Mouse (Mus musculus): ENCODE data around the gene Peli1. TPM values are rescaled to one million over a fixed set of nuclear protein-coding genes. Genes with fewer than 3 reads are reported as not detected.

Peli1 gene
- polyA plus RNA-seq, 1 experiment from 2014 or later, result 104 TPM

- Histone ChIP-seq H3K9ac (replicated peaks; ENCODE audit: low read length) (no peak overlapping the region), H3K27ac (replicated peaks; ENCODE audit: low read depth, low read length) (no peak overlapping the region), H3K9me3 (ENCODE audit: control insufficient read depth, low read length) (no peaks in the 10 kb centered on the region), H3K36me3 (ENCODE audit: control insufficient read depth, insufficient read depth, low read length) (no peaks in the 10 kb centered on the region), H3K27me3 (ENCODE audit: control insufficient read depth, insufficient read depth, low read length) (no peaks in the 10 kb centered on the region), H3K4me3 (replicated peaks; ENCODE audit: low read depth, low read length) (no peak overlapping the region), H3K4me1 (ENCODE audit: control insufficient read depth, insufficient read depth, low read length) (no peaks in the 10 kb centered on the region), H3K4me2 (ENCODE audit: low read length) (no peak overlapping the region)
- WGBS, result 81% methylated on average over 5 of the region's 5 CpGs
- DNase-seq, result no peak
- no peak for ATAC-seq (ENCODE audit: low FRiP score, low TSS enrichment)
Measured at GRCm38 (mm10) chr11:21058415-21058781, 32.7 kb upstream of the Peli1 start.

- H3K4me3 ChIP-seq (replicated peaks; ENCODE audit: low read depth, low read length), result no peak overlapping the region
- DNase-seq (peak; percentile 24), ATAC-seq (ENCODE audit: low FRiP score, low TSS enrichment) (no peak)
- H3K9me3 ChIP-seq (ENCODE audit: control insufficient read depth, low read length), result no peaks in the 10 kb centered on the region
- no peak overlapping the region for H3K9ac ChIP-seq (replicated peaks; ENCODE audit: low read length)
- H3K4me1 ChIP-seq (ENCODE audit: control insufficient read depth, insufficient read depth, low read length), result no peaks in the 10 kb centered on the region
- H3K4me2 ChIP-seq (ENCODE audit: low read length), result no peak overlapping the region
- H3K27ac ChIP-seq (replicated peaks; ENCODE audit: low read depth, low read length), result no peak overlapping the region
- WGBS, result 49% methylated on average over 7 of the region's 7 CpGs
- no peaks in the 10 kb centered on the region for H3K36me3 ChIP-seq (ENCODE audit: control insufficient read depth, insufficient read depth, low read length)
- no peaks in the 10 kb centered on the region for H3K27me3 ChIP-seq (ENCODE audit: control insufficient read depth, insufficient read depth, low read length)
Measured at GRCm38 (mm10) chr11:21060386-21061074, 30.6 kb upstream of the Peli1 start.

GRCm38 (mm10) chr11:21061075-21061403, 30.1 kb upstream of the Peli1 start:
- Histone ChIP-seq H3K4me3 (replicated peaks; ENCODE audit: low read depth, low read length) (no peak overlapping the region), H3K9ac (replicated peaks; ENCODE audit: low read length) (no peak overlapping the region), H3K36me3 (ENCODE audit: control insufficient read depth, insufficient read depth, low read length) (no peaks in the 10 kb centered on the region), H3K9me3 (ENCODE audit: control insufficient read depth, low read length) (no peaks in the 10 kb centered on the region), H3K4me1 (ENCODE audit: control insufficient read depth, insufficient read depth, low read length) (no peaks in the 10 kb centered on the region), H3K27ac (replicated peaks; ENCODE audit: low read depth, low read length) (no peak overlapping the region), H3K4me2 (ENCODE audit: low read length) (no peak overlapping the region), H3K27me3 (ENCODE audit: control insufficient read depth, insufficient read depth, low read length) (no peaks in the 10 kb centered on the region)
- DNase-seq (no peak), ATAC-seq (ENCODE audit: low FRiP score, low TSS enrichment) (no peak)
- 79% methylated on average over 8 of the region's 8 CpGs for WGBS

- H3K4me2 ChIP-seq (ENCODE audit: low read length), result no peak overlapping the region
- H3K27ac ChIP-seq (replicated peaks; ENCODE audit: low read depth, low read length), result no peak overlapping the region
- H3K9me3 ChIP-seq (ENCODE audit: control insufficient read depth, low read length), result no peaks in the 10 kb centered on the region
- DNase-seq (no peak), ATAC-seq (ENCODE audit: low FRiP score, low TSS enrichment) (no peak)
- no peak overlapping the region for H3K9ac ChIP-seq (replicated peaks; ENCODE audit: low read length)
- H3K4me3 ChIP-seq (replicated peaks; ENCODE audit: low read depth, low read length), result no peak overlapping the region
- H3K4me1 ChIP-seq (ENCODE audit: control insufficient read depth, insufficient read depth, low read length), result no peaks in the 10 kb centered on the region
- WGBS, result 90% methylated on average over 8 of the region's 8 CpGs
- no peaks in the 10 kb centered on the region for H3K27me3 ChIP-seq (ENCODE audit: control insufficient read depth, insufficient read depth, low read length)
- no peaks in the 10 kb centered on the region for H3K36me3 ChIP-seq (ENCODE audit: control insufficient read depth, insufficient read depth, low read length)
Measured at GRCm38 (mm10) chr11:21061431-21061830, 29.7 kb upstream of the Peli1 start.

GRCm38 (mm10) chr11:21062071-21062470, 29.0 kb upstream of the Peli1 start:
- WGBS, result 95% methylated on average over 2 of the region's 2 CpGs
- no peak for DNase-seq
- Histone ChIP-seq H3K27ac (replicated peaks; ENCODE audit: low read depth, low read length) (no peak overlapping the region), H3K36me3 (ENCODE audit: control insufficient read depth, insufficient read depth, low read length) (no peaks in the 10 kb centered on the region), H3K4me2 (ENCODE audit: low read length) (no peak overlapping the region), H3K4me3 (replicated peaks; ENCODE audit: low read depth, low read length) (no peak overlapping the region), H3K4me1 (ENCODE audit: control insufficient read depth, insufficient read depth, low read length) (no peaks in the 10 kb centered on the region), H3K9ac (replicated peaks; ENCODE audit: low read length) (no peak overlapping the region), H3K27me3 (ENCODE audit: control insufficient read depth, insufficient read depth, low read length) (no peaks in the 10 kb centered on the region), H3K9me3 (ENCODE audit: control insufficient read depth, low read length) (no peaks in the 10 kb centered on the region)
- no peak for ATAC-seq (ENCODE audit: low FRiP score, low TSS enrichment)

GRCm38 (mm10) chr11:21063271-21063670, 27.8 kb upstream of the Peli1 start:
- no peak overlapping the region for H3K27ac ChIP-seq (replicated peaks; ENCODE audit: low read depth, low read length)

GRCm38 (mm10) chr11:21079400-21079799, 11.7 kb upstream of the Peli1 start:
- 81% methylated on average over 2 of the region's 2 CpGs for WGBS
- no peaks in the 10 kb centered on the region for H3K36me3 ChIP-seq (ENCODE audit: control insufficient read depth, insufficient read depth, low read length)
- no peak overlapping the region for H3K27ac ChIP-seq (replicated peaks; ENCODE audit: low read depth, low read length)
- no peaks in the 10 kb centered on the region for H3K4me1 ChIP-seq (ENCODE audit: control insufficient read depth, insufficient read depth, low read length)
- no peaks in the 10 kb centered on the region for H3K27me3 ChIP-seq (ENCODE audit: control insufficient read depth, insufficient read depth, low read length)
- ATAC-seq (ENCODE audit: low FRiP score, low TSS enrichment) (no peak), DNase-seq (no peak)
- H3K9ac ChIP-seq (replicated peaks; ENCODE audit: low read length), result no peak overlapping the region
- no peaks in the 10 kb centered on the region for H3K9me3 ChIP-seq (ENCODE audit: control insufficient read depth, low read length)
- H3K4me3 ChIP-seq (replicated peaks; ENCODE audit: low read depth, low read length), result no peak overlapping the region
- no peak overlapping the region for H3K4me2 ChIP-seq (ENCODE audit: low read length)

More at GRCm38 (mm10) chr11:21063271-21063670, 27.8 kb upstream of the Peli1 start:
- DNase-seq (no peak), ATAC-seq (ENCODE audit: low FRiP score, low TSS enrichment) (no peak)
- Histone ChIP-seq H3K4me3 (replicated peaks; ENCODE audit: low read depth, low read length) (no peak overlapping the region), H3K27me3 (ENCODE audit: control insufficient read depth, insufficient read depth, low read length) (no peaks in the 10 kb centered on the region), H3K4me1 (ENCODE audit: control insufficient read depth, insufficient read depth, low read length) (no peaks in the 10 kb centered on the region), H3K9ac (replicated peaks; ENCODE audit: low read length) (no peak overlapping the region), H3K4me2 (ENCODE audit: low read length) (no peak overlapping the region), H3K36me3 (ENCODE audit: control insufficient read depth, insufficient read depth, low read length) (no peaks in the 10 kb centered on the region), H3K9me3 (ENCODE audit: control insufficient read depth, low read length) (no peaks in the 10 kb centered on the region)
- 90% methylated on average over 3 of the region's 3 CpGs for WGBS

- no peak for DNase-seq
- H3K27ac ChIP-seq (replicated peaks; ENCODE audit: low read depth, low read length), result no peak overlapping the region
- no peak overlapping the region for H3K9ac ChIP-seq (replicated peaks; ENCODE audit: low read length)
- WGBS, result 57% methylated on average over 3 of the region's 3 CpGs
- no peak for ATAC-seq (ENCODE audit: low FRiP score, low TSS enrichment)
- no peaks in the 10 kb centered on the region for H3K9me3 ChIP-seq (ENCODE audit: control insufficient read depth, low read length)
- H3K4me2 ChIP-seq (ENCODE audit: low read length), result no peak overlapping the region
- H3K27me3 ChIP-seq (ENCODE audit: control insufficient read depth, insufficient read depth, low read length), result no peaks in the 10 kb centered on the region
- H3K4me1 ChIP-seq (ENCODE audit: control insufficient read depth, insufficient read depth, low read length), result no peaks in the 10 kb centered on the region
- H3K4me3 ChIP-seq (replicated peaks; ENCODE audit: low read depth, low read length), result no peak overlapping the region
- no peaks in the 10 kb centered on the region for H3K36me3 ChIP-seq (ENCODE audit: control insufficient read depth, insufficient read depth, low read length)
Measured at GRCm38 (mm10) chr11:21079851-21080362, 11.2 kb upstream of the Peli1 start.

GRCm38 (mm10) chr11:21081169-21081568, 9.9 kb upstream of the Peli1 start:
- DNase-seq (no peak), ATAC-seq (ENCODE audit: low FRiP score, low TSS enrichment) (no peak)
- Histone ChIP-seq H3K36me3 (ENCODE audit: control insufficient read depth, insufficient read depth, low read length) (no peaks in the 10 kb centered on the region), H3K4me3 (replicated peaks; ENCODE audit: low read depth, low read length) (no peak overlapping the region), H3K9me3 (ENCODE audit: control insufficient read depth, low read length) (no peaks in the 10 kb centered on the region), H3K27ac (replicated peaks; ENCODE audit: low read depth, low read length) (no peak overlapping the region), H3K9ac (replicated peaks; ENCODE audit: low read length) (no peak overlapping the region), H3K27me3 (ENCODE audit: control insufficient read depth, insufficient read depth, low read length) (no peaks in the 10 kb centered on the region), H3K4me2 (ENCODE audit: low read length) (no peak overlapping the region), H3K4me1 (ENCODE audit: control insufficient read depth, insufficient read depth, low read length) (no peaks in the 10 kb centered on the region)
- WGBS, result 93% methylated on average over 3 of the region's 3 CpGs
